Mouse (Mus musculus) inflammation-experienced regulatory T-cells, adult 16 weeks (primary cell): Measurements from ENCODE around the gene Hsd17b13. TPM values are rescaled to one million over a fixed set of nuclear protein-coding genes. Genes with fewer than 3 reads are reported as not detected.

Source experiments
- polyA plus RNA-seq: library from polyadenylated mRNA; unstranded; fragments of 100-300 nt; shearing (Covaris generic); gene quantifications from one replicate; pipeline ENCODE4 v1.2.1, GENCODE M21; 2017

Hsd17b13 gene
- polyA plus RNA-seq = not detected

DNA sequence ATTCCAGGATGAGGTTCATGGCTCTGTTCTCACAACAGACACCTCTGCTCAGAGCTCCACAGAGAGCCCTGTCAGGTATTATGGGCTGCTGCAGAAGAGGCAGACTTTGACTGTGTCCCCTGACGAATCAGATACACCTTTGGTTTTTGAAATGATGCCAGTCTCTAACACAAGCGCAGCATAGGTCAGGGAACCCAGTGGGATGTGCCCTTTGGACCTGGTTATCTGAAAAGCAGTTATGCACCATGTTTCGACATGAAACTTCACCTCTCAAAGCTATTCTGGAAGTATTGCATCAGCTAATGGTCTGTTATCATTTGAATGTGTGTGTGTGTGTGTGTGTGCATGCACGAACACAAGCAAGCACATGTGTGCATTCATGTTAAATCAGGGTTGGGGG is at the start of gene Hsd17b13:
Gene Hsd17b13 (minus strand): TSS at position 114 of the 400 bp plus-strand sequence.

DNA sequence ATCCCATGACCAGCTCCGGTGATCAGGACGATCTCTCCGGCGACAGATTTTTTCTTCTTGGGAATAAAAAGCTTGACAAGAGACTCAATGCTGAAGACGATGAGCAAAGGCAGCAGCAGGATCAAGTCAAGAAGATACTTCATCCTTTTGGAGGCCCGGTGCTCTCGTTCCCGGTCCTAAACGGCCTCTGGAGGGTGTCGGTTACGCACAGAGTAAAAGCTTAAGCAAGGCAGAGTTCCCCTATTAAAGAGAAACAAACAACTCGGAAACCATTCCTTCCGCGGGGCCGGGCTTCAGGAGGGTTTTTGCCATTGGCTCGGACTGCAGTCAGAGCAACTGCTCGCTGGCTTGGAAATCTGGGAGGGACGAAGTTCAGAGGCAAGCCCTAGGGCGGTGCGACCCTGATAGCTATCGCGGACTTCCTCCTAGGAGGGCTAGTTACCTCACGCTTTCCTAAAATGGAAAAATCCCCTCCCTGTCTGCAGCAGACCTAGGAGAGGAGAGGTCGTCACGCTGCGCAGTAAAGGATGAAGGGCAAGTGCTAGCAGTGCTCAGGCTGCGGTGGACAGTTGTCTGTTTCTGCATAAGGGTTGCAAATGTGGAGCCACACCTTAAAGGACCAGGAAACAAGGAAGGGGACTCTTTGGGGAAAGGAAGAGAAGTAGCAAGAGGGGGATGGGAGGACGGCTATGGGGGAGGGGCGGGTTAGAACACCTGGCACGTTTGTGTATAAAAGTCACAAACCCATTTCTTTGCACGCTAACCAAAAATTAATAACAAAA is 44.6 kb upstream of the Hsd17b13 start, which contains the start of gene Hsd17b11:
Gene Hsd17b11 (minus strand): TSS at position 323 of the 782 bp plus-strand sequence.

DNA sequence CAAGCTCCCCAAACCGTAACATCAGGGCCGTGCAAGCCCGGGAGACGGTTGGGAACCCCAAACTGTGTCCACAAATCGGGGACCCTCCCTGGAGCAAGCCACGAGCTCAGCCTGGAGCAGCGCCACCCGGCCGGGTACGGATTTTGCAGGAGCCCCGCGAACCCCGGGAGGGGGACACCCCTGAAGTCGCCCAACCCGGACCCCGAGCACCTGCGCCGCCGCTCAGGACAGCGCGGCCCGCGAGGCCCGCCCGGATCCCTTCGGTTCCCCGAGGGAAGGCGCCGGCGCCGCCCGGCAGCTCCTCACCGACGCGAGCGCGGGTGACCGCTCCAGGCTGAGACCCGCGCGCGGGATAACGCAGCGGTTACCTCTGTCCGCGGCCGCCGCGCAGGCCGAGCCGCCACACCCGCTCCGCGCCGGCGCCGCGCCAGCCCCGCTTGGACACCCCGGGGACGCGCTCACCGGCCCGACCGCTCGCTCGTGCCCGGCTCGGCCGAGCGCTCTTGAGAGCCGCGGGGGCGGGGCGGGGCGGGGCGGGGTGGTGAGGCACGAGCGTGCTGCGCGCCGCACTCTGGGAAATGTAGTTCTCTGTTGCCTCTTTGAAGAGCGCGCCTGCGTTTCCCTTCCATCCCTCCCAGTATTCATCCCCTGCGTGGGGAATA is 66.3 kb downstream of the Hsd17b13 start, which contains the start of gene Klhl8:
Gene Klhl8 (minus strand): TSS at position 512 of the 662 bp plus-strand sequence.

Other genes with a start within 250 kb of the Hsd17b13 start
- 2.2 TPM for gene Klhl8, start 66.2 kb downstream of the Hsd17b13 start, polyA plus RNA-seq
- gene Hsd17b11, start 44.5 kb upstream of the Hsd17b13 start, polyA plus RNA-seq = 5.5 TPM
- gene Nudt9, start 68.9 kb upstream of the Hsd17b13 start, polyA plus RNA-seq = 23.9 TPM
- gene Gm17660, start 100.2 kb upstream of the Hsd17b13 start, polyA plus RNA-seq = not detected
- not detected for gene Sparcl1, start 136.3 kb upstream of the Hsd17b13 start, polyA plus RNA-seq
- gene Dspp, start 193.3 kb upstream of the Hsd17b13 start, polyA plus RNA-seq = not detected
- gene Dmp1, start 225.2 kb upstream of the Hsd17b13 start, polyA plus RNA-seq = not detected